Mouse (Mus musculus) right cerebral cortex, postnatal 36 days (tissue): ENCODE data around the gene Slc25a38.

Experiments used
- DNase-seq, 2 experiments: peaks; one replicate each; pipeline ENCODE4 v3.0.0; 2022; ENCODE audit warnings: low spot score in 2 of 2, mixed read lengths in 1 of 2

Slc25a38 gene

GRCm38 (mm10) chr9:120110211-120111018 lies at the start of gene Slc25a38:
TSS of gene Slc25a38 (plus strand) at chr9:120110374.
- DNase-seq = peak; percentile 95 to 97

DNA sequence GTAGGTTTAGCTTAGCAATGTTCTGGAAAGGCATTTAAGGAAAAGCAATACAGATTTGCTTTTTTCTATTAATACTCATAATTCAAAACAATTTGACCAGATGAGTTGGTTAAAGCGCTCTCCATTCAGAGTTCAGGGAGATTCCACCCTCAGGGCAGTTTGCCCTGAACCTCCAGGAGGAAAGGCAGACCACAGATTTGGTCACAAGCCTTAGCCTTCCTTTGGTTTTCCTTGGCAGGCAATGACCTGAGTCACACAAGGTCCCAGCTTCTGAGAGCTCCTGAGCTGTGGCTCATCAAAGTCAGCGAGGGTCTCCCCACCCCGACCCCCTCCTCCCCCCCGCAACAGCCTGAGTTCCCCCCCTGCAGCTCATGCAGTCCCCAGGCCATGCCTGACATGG lies 45.9 kb upstream of the Slc25a38 start:
- DNase-seq = no peak

GRCm38 (mm10) chr9:120067609-120068008 lies 42.6 kb upstream of the Slc25a38 start:
- DNase-seq = no peak

DNA sequence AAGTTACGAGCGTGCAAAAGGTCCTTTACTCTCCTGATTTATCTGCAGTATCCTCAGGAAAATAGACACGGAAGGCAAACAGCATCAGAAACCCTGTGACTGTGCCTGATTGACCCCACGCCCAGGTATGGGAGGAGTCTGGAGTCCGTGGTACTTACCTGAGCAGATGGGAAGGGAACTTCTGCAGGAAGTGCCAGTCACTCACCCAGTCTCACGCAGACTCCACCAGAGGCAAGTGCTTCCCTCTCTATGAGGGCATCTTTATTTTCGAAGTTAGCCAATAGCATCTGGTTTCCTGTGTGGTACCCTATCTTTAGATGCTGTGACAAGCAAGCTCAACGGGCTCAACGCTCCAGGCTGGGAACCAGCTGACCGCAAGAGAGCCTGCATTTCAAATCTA lies 42.1 kb upstream of the Slc25a38 start:
- no peak for DNase-seq

GRCm38 (mm10) chr9:120069779-120070178 lies 40.4 kb upstream of the Slc25a38 start, which contains the start of gene Cx3cr1:
TSS of gene Cx3cr1 (minus strand) at chr9:120069879.
- DNase-seq = no peak

- no peak for DNase-seq
Measured at GRCm38 (mm10) chr9:120071251-120071650, 38.9 kb upstream of the Slc25a38 start.

DNA sequence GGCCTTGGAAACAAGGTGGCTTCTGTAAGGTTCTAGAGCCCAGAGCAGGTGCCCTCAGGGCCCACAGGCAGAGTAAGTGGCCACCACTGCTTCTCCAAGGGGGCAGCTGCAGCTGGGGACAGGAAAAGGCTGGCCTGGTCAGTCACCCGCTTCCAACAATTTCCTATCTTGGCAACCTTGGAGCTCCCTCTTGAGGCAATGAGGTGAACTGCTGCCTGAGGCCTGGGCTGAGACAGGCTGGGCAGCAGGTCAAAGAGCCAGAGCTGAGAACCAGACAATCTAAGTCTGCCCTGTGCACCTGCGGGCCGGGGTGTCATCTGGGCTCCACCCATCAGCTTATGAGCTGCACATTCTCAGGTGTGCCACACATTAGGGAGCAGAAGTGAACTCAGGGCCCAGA lies 37.0 kb upstream of the Slc25a38 start:
- peak; percentile 36 to 50 for DNase-seq

DNA sequence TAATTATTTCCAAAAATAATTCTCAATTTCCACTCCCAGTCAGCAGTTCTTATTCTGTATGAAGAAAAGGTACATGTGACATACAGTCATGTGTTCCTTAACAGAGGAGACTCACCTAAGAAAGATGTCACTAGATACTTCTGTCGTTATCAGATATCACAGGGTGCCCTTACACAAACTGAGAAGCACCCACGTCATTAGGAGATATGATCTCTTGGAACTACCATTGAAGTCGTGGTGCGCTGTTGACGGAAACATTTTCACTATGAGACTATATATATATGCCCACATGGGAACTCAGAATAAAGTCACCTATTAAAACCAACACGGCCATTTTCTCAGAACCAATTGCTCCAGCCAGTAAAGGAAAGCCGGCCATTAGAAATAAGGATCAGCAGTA lies 35.7 kb upstream of the Slc25a38 start:
- DNase-seq = no peak

DNA sequence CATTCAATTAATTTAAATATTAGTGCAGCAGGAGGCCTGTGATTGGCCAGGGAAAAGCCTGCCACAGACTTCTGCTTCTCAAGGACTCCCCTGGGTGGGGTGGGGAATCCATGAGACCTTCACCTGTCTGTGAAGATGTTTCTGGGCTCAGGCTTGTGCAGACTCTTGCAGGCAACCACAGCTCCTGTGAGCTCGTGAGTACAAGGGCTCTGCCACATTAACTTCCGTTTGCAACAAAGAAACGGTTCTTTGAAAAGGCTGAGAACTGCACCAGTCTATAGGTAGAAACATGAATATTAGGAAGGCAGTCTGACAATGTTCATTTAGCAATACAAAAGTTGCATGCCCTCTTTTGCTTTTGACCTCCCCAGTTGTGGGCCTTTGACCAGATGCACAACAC lies 31.9 kb upstream of the Slc25a38 start:
- no peak for DNase-seq

GRCm38 (mm10) chr9:120079901-120080300 lies 30.3 kb upstream of the Slc25a38 start:
- no peak for DNase-seq

- peak; percentile 22 to 23 for DNase-seq
Measured at GRCm38 (mm10) chr9:120080546-120081108, 29.5 kb upstream of the Slc25a38 start.

- no peak for DNase-seq
Measured at GRCm38 (mm10) chr9:120081247-120081646, 28.9 kb upstream of the Slc25a38 start.

GRCm38 (mm10) chr9:120081967-120082366 lies 28.2 kb upstream of the Slc25a38 start:
- peak in 1 of 2 experiments; percentile 6 for DNase-seq

DNA sequence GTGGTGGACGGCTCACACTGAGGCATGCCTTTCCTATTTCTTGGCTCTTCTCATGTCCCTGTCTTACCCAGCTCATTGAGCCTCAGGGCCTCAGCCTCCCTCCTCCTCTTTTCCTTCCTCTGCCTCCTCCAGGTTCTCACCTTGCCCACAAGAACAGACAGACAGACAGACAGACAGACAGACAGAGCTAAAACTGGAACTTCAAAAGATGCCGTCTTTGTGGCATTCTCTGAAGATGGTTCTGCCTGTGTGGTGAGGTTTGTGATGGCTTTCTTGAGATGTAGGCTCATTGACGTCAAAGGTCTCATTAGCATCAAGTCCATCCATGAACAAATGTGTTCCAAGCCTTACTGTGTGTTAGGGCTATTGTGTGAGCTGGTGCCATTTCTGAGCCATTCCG lies 27.5 kb upstream of the Slc25a38 start:
- DNase-seq = no peak

DNA sequence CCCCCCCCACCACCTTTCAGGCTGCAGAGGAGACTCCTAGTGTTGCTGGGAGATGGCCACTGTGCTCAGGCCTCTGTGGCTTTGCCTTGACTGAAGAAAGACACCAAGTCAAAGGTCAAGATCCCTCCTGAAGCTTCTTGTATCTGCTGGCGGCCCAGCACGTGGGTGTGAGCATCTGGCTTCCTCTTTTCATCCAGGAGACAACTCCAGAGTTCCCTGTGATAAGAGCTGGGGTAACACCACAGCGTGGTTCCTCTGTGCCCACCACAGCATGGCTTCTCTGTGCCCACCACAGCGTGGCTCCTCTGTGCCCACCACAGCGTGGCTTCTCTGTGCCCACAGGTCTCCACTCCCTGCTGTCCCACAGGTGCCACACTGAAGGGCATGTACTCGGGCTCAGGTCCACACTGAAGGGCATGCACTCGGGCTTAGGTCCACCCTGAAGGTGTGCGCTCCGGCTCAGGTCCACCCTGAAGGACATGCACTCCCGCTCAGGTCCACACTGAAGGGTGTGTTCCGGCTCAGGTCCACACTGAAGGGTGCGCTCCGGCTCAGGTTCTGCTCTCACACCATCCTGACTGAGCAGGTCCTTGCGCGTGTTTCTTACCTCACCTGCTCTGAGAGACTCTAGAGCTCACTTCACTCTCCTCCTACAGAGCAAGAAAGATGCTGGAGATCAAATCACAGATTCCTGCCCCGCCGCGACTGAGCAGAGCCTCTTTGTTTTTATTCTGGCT lies 26.8 kb upstream of the Slc25a38 start:
- DNase-seq = no peak

GRCm38 (mm10) chr9:120084406-120084805 lies 25.8 kb upstream of the Slc25a38 start:
- DNase-seq = no peak

GRCm38 (mm10) chr9:120089125-120089524 lies 21.0 kb upstream of the Slc25a38 start:
- DNase-seq = no peak

- no peak for DNase-seq
Measured at GRCm38 (mm10) chr9:120091086-120091485, 19.1 kb upstream of the Slc25a38 start.

- no peak for DNase-seq
Measured at GRCm38 (mm10) chr9:120091696-120092238, 18.4 kb upstream of the Slc25a38 start, which contains the start of gene Ccr8. TSS of gene Ccr8 (plus strand) at chr9:120092114.

GRCm38 (mm10) chr9:120093701-120094100 lies 16.5 kb upstream of the Slc25a38 start:
- DNase-seq = no peak

GRCm38 (mm10) chr9:120095886-120096285 lies 14.3 kb upstream of the Slc25a38 start:
- DNase-seq = no peak

- DNase-seq = peak in 1 of 2 experiments; percentile 43
Measured at GRCm38 (mm10) chr9:120098682-120099081, 11.5 kb upstream of the Slc25a38 start.
